Mouse (Mus musculus) frontal cortex, postnatal 36 days (tissue): Measurements from ENCODE around the gene Pak4.

Experiments
- DNase-seq, 2 experiments: peaks; one replicate each; pipeline ENCODE4 v3.0.0; 2022; ENCODE audit warnings: low spot score in 2 of 2

Pak4 gene

GRCm38 (mm10) chr7:28591862-28592261 lies 6.1 kb downstream of the Pak4 start:
- no peak for DNase-seq

DNA sequence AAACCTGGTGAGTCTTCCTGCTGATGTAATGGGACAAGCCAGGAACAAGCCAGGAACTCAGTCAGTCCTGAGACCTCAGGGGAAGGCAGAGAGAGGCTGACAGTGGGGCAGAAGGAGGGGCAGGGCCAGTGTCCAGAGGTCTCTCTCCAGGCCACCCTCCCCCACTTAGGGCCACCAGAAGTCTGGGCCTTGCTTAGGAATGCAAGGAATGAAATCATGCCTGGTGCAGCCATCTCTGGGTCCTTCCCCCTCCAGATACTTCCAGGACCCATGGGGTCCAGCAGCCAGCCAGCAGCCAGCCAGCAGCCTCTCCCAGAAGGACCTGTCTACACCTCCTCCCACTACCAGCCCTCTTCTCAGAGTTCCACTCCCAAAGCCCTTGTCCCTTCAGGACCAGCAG lies 10.3 kb downstream of the Pak4 start:
- no peak for DNase-seq

DNA sequence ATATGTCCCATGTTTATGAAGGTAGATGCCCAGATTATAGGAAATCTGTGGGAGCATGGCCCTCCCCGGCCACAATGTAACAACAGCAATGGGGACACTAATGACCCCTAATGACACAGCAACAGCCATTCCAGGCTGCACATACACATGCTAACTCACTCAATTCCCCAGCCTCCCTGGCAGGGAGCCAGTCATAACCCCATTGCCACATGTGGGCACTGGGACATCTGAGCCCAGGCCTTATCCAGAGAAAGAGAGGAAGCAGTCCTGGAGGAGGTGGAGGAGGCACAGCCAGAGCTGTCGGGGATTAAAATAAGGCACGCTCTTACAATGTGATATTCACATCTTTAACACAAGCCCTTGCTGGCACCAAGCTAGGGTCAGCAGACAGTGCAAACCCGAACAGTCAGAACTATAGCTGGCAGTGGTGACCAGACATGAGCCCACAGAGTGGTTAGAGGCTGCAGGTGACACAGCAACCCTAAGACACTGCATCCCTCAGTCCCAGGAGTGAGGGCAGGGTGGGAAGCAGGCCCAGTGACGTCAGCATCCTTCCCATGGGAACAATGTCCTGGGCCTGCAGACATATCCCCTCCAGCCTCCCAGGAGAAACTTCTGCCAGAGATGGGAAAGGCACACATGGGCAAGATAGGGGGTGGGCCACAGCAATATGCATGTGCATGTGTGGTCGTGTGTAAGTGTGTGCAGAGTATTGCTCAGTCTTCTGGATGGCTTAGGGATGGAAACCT lies 11.1 kb downstream of the Pak4 start:
- no peak for DNase-seq

DNA sequence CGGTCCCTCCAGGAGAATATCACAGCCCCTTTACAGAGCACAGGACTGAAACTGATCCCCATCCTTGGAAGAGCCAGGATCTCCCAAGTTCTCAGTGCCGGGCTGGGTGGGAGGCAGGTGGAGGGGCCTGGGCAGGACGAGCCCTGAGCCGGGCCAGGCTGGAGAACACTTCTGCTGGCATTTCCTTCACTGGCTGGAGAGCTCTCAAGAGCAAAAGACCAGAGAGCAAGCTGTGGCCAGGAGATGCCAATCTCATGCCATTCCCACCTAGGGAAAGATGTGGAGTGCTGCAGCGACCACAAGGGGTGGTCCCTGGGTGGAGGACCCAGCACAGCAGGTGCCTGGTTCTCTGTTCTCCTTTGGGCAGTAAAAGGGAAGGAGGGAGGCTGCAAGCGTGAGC lies 13.0 kb downstream of the Pak4 start:
- no peak for DNase-seq

GRCm38 (mm10) chr7:28584468-28584867 lies 13.5 kb downstream of the Pak4 start:
- no peak for DNase-seq

GRCm38 (mm10) chr7:28583570-28584344 lies 14.2 kb downstream of the Pak4 start:
- DNase-seq = peak in 1 of 2 experiments; percentile 39

- no peak for DNase-seq
Measured at GRCm38 (mm10) chr7:28582841-28583240, 15.1 kb downstream of the Pak4 start.

GRCm38 (mm10) chr7:28581721-28582120 lies 16.3 kb downstream of the Pak4 start:
- no peak for DNase-seq

DNA sequence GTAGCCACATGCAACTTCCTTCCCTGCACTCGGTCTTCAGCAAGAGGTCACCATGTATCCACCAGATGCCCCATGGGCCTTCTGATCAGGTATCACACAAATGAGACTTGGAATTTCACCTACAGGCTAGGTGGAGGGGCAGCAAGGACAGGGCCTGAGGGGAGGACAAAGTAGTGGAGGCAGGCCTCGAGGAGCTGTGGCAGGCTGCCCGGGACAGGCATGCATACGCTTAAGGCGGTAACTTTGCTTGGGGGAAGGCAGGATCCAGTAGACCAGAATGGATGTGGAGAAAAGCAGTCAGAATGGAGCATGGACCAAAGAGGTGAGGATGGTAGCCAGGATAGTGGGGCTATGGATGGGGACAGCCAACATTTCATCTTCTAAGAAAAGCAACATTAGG lies 18.2 kb downstream of the Pak4 start:
- no peak for DNase-seq

- DNase-seq = no peak
Measured at GRCm38 (mm10) chr7:28578543-28579053, 19.4 kb downstream of the Pak4 start.

DNA sequence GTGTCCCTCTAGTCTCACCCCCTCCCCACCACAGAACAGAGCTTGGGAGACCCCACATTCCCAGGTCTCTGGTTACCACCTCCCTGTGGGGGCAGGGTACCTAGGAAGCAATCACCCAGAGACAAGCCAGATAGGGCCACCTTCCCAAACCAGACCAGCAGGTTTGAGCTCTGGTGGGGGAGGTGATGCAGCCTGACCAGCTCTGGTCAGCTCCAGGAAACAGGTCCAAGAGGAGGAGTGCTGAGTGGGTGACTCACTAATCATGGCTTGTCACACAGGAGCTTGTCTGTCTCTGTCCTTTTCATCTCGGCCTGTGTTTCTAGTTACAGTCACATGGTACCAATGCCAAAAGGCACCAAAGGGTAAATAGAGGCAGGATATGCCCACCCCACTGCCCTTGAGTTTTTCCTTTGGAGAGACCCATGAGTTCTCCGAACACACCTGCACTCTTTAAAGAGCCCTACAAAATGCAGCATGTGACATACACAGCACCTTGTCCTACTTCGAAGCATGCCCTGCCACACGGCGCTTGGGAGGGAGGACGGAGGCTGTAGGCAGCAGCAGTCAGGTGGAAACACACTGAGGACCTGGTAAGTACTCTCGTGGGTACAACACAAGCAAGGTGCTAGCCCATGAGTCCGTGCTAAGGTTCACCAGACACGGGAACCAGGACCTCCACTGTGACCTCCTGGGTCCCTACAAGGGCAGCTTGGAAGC lies 20.0 kb downstream of the Pak4 start:
- DNase-seq = no peak

GRCm38 (mm10) chr7:28576271-28576914 lies 21.6 kb downstream of the Pak4 start:
- DNase-seq = no peak

DNA sequence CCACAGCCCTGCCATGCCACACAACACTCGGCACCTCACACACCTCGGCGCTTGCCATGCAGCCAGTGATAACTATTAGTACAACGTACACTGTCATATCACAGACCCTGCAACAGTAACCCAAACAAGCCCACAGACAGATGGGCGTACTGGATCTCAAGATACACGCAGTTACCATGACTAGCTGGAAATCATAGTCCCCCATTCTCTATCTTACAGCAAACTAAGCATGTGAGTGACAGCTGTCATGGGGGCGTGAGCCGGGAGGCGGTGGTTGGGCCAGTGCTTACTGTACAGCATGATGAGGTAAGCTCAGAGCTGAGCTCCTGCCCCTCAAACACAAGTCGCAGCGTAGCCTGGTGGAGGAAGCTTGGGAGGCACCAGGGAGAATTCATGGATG lies 22.4 kb downstream of the Pak4 start:
- no peak for DNase-seq

- DNase-seq = no peak
Measured at GRCm38 (mm10) chr7:28573236-28573635, 24.7 kb downstream of the Pak4 start.

- no peak for DNase-seq
Measured at GRCm38 (mm10) chr7:28572689-28573088, 25.3 kb downstream of the Pak4 start.

DNA sequence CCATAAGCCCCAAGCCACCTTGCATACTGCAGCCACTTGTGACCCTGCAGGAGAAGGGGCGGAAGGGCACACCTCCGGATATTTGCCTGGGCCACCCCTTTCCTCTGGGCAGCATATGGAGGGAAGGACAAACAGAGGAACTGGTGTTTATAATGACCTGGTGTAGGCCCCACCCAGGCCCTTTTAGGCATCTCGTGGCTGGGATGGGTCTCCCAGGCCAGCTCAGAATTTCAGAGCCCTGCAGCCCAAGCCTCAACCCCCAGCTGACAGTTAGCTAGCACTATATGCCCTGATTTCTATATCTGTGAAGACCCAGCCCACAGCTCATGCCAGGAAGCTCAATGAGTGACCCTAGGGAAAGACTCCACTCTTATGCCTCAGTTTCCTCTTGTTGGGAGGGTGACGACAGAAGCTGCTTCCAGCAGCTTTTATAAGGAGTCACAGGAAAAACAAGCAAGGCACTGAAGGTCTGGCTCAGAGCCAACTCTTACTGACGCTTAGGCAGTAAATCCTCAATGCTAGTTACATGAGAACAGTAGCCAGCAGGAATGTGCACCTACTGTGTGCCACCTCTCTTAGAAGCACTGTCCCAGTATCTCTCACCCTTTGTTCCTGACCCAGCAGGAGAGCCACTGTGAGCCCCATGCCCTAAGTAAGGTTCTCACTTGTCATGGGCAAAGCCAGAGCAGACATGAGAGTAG lies 26.9 kb downstream of the Pak4 start:
- DNase-seq = no peak

DNA sequence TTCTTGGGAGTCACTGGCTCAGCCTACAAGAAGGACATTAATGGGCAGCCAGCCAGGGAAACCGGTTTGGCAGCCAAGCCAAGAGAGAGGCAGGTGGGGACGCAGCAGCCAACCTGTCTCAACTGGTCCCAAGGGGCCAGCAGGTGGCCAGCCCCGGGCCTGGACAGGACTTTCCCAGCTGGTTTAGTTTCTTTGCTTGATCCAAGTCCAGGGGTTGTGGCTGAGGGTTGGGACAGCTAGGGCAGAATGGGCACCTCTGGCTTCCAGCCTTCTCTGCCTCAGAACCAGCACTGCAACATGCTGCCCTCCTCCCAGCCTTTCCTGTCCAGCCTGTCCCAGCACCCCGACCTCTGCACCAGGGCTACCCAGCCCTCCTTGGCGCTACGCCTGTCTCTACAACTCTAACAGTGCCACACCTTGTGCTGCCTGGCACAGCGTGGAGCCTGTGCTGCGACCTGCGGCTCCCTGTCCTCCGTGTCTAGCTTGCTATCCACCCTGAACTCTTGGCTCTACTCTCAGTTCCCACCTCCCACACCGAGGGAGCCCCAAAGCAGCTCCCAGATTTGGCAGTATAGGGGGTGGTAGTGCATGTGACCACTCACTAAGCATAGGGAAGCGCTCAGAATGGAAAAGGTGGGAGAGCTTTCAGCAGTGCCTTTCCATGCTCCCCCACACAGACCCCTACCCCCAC lies 27.5 kb downstream of the Pak4 start:
- DNase-seq = no peak

- DNase-seq = peak; percentile 61 to 73
Measured at GRCm38 (mm10) chr7:28568253-28568652, 29.7 kb downstream of the Pak4 start.

DNA sequence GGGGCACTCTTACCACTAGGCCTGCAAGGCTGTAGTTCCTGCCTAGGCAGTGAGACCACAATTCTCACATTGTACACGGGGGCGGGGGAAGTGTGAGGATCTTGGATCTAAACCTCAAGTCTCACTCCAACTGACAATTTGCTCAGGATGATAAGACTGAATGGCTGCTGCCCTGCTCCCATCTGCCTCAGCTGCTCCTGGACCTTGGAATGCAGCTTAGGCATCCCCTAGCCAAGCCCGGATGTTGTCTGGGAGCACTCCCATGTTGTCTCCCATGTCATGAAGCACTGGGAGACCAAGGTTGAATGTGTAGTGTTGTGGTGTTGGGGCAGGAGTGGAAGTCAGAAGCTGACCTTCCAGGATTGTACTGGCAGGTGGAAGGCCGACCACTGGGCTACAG lies 30.4 kb downstream of the Pak4 start:
- no peak for DNase-seq

- no peak for DNase-seq
Measured at GRCm38 (mm10) chr7:28565407-28565806, 32.6 kb downstream of the Pak4 start.

- DNase-seq = no peak
Measured at GRCm38 (mm10) chr7:28562951-28563350, 35.0 kb downstream of the Pak4 start.
